In genomic region chr2:148107607-148108115, GRCm38 (mm10) we compare ENCODE assay signal across 15 mouse cellular contexts.
"Had no signal": no experiment of that assay in that cellular context is flagged by ENCODE, and none has a peak within 500 bp of the region (broad histone marks: within the 10 kb centered on the region; RNA-seq: fewer than 3 reads in every experiment).

No protein-coding gene starts in this region.

- H3K4me1 ChIP-seq: limb, embryonic 13.5 days; limb, embryonic 15.5 days; liver, embryonic 12.5 days; megakaryocyte, embryonic 14.5 days; midbrain, embryonic 12.5 days; midbrain, embryonic 15.5 days; neural tube, embryonic 12.5 days; stomach, embryonic 15.5 days had no signal

- H3K4me2 ChIP-seq: limb, embryonic 13.5 days; limb, embryonic 15.5 days; liver, embryonic 12.5 days; midbrain, embryonic 12.5 days; midbrain, embryonic 15.5 days; neural tube, embryonic 12.5 days; stomach, embryonic 15.5 days had no signal

- DNase-seq: right cerebral cortex, postnatal 14 days; thymus, adult 2 months; thymus, postnatal 14 days; thymus, postnatal 36 days had no signal

- H3K27me3 ChIP-seq: limb, embryonic 13.5 days; limb, embryonic 15.5 days; liver, embryonic 12.5 days; midbrain, embryonic 12.5 days; midbrain, embryonic 15.5 days; neural tube, embryonic 12.5 days; stomach, embryonic 15.5 days had no signal

- H3K4me3 ChIP-seq: limb, embryonic 13.5 days; limb, embryonic 15.5 days; liver, embryonic 12.5 days; megakaryocyte, embryonic 14.5 days; midbrain, embryonic 12.5 days; midbrain, embryonic 15.5 days; neural tube, embryonic 12.5 days; stomach, embryonic 15.5 days had no signal

- ATAC-seq: liver, embryonic 12.5 days; midbrain, embryonic 15.5 days had no signal

- H3K9ac ChIP-seq: limb, embryonic 13.5 days; limb, embryonic 15.5 days; liver, embryonic 12.5 days; liver, embryonic 14.5 days; midbrain, embryonic 12.5 days; midbrain, embryonic 15.5 days; neural tube, embryonic 12.5 days; stomach, embryonic 15.5 days had no signal

- H3K36me3 ChIP-seq: limb, embryonic 13.5 days; limb, embryonic 15.5 days; liver, embryonic 12.5 days; midbrain, embryonic 12.5 days; midbrain, embryonic 15.5 days; neural tube, embryonic 12.5 days; stomach, embryonic 15.5 days had no signal

- H3K27ac ChIP-seq: limb, embryonic 13.5 days; limb, embryonic 15.5 days; liver, embryonic 12.5 days; liver, embryonic 14.5 days; macrophage; midbrain, embryonic 12.5 days; midbrain, embryonic 15.5 days; neural tube, embryonic 12.5 days; stomach, embryonic 15.5 days; stomach, postnatal 0 days had no signal

- H3K9me3 ChIP-seq: limb, embryonic 13.5 days; limb, embryonic 15.5 days; liver, embryonic 12.5 days; megakaryocyte, embryonic 14.5 days; midbrain, embryonic 12.5 days; midbrain, embryonic 15.5 days; neural tube, embryonic 12.5 days; stomach, embryonic 15.5 days had no signal
